8 mouse cellular contexts compared by ENCODE assay signal in the genomic region with DNA sequence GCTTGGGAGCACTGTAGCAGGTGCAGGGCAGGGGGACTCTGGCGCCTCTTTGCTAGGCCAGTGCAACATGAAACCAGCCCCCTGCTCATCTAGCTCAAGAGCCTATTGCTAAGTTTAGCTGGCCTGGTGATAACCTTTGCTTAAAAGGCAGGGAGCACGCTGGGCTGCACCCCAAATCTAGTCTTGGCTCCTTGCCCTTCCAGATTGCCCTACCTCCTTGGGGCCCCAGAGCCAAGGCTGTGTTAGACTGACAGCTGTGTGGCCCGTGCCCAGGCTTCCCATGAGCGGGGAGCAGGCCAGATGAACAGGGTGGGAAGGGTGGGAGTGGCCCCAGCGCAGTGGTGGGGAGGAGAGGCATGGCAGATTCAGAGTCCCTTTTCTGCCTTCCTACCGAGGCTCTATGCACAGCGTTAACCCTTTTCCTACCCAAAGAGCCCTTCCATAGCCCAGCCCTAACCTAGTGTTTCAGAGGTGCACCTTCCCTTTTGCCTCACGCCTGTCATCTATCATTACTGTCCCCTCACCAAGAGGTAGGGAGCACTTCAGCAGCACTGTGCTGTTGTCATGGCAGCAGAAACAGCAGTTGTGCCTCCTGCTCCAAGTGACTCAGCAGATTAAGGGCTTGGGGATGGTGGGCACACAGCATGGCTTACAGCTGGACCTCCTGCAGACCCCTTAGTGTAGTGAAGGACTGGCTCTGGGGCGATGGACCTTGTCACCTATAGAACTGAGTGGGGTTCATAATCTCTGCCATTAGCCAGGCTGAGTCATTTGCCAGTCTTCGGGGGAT. TPM values are rescaled to one million over a fixed set of nuclear protein-coding genes. Genes with fewer than 3 reads are reported as not detected.
DNase-seq lines count a peak whose midpoint lies in the region; ATAC-seq lines count a peak whose summit lies in the region.

No protein-coding gene starts in this region.

- DNase-seq in frontal cortex, postnatal 10 days (ENCODE audit: low spot score in 2 of 2) = peak; percentile 35 to 41
- no peak for DNase-seq in frontal cortex, postnatal 14 days (ENCODE audit: low spot score in 2 of 2)
- DNase-seq in ZHBTc4 (ENCODE audit: low read depth, low spot score) = peak; percentile 49
- DNase-seq in forebrain, embryonic 10.5 days (ENCODE audit: extremely low spot score, low spot score) = peak; percentile 56
- peak; percentile 82 to 87 for DNase-seq in heart, postnatal 10 days
- peak; percentile 44 for DNase-seq in neural tube, embryonic 11.5 days (ENCODE audit: low spot score)
- DNase-seq in layer of hippocampus, adult 9-11 months = no peak

- H3K4me3 ChIP-seq in forebrain, embryonic 10.5 days = peak overlapping the region; percentile 99
- peak overlapping the region; percentile 97 for H3K4me3 ChIP-seq in limb, embryonic 13.5 days
- peak overlapping the region; percentile 96; the same call in 1 of the 2 replicates for H3K4me3 ChIP-seq in neural tube, embryonic 11.5 days (ENCODE audit: low read depth, low read length)

- H3K36me3 ChIP-seq in forebrain, embryonic 10.5 days (replicated peaks) = peaks cover 85% of the 10 kb centered on the region
- peaks cover 66% of the 10 kb centered on the region for H3K36me3 ChIP-seq in limb, embryonic 13.5 days
- peaks cover 35% of the 10 kb centered on the region for H3K36me3 ChIP-seq in neural tube, embryonic 11.5 days (ENCODE audit: control insufficient read depth, insufficient read depth, low read length)

- no peaks in the 10 kb centered on the region for H3K27me3 ChIP-seq in forebrain, embryonic 10.5 days (ENCODE audit: poor library complexity, severe bottlenecking)
- H3K27me3 ChIP-seq in limb, embryonic 13.5 days = no peaks in the 10 kb centered on the region
- H3K27me3 ChIP-seq in neural tube, embryonic 11.5 days (ENCODE audit: control insufficient read depth, insufficient read depth, low read length) = no peaks in the 10 kb centered on the region

- ATAC-seq in limb, embryonic 13.5 days (ENCODE audit: low FRiP score, low read depth) = peak; percentile 12
- ATAC-seq in neural tube, embryonic 11.5 days (ENCODE audit: insufficient read depth, low FRiP score, low TSS enrichment) = no peak

- peak overlapping the region; percentile 84 for H3K4me2 ChIP-seq in limb, embryonic 13.5 days (replicated peaks)
- H3K4me2 ChIP-seq in neural tube, embryonic 11.5 days (ENCODE audit: low read depth) = peak overlapping the region; percentile 85

- 16% methylated on average over 10 of the region's 10 CpGs for WGBS in forebrain, embryonic 10.5 days
- WGBS in limb, embryonic 13.5 days = 20% methylated on average over 10 of the region's 10 CpGs
- 19% methylated on average over 10 of the region's 10 CpGs for WGBS in neural tube, embryonic 11.5 days

- peak overlapping the region; percentile 67 for H3K9ac ChIP-seq in limb, embryonic 13.5 days
- peak overlapping the region; percentile 97 for H3K9ac ChIP-seq in neural tube, embryonic 11.5 days (ENCODE audit: low read length)

- H3K4me1 ChIP-seq in forebrain, embryonic 10.5 days = peaks cover 51% of the 10 kb centered on the region
- H3K4me1 ChIP-seq in limb, embryonic 13.5 days = peaks cover 40% of the 10 kb centered on the region
- peaks cover 26% of the 10 kb centered on the region for H3K4me1 ChIP-seq in neural tube, embryonic 11.5 days (ENCODE audit: control insufficient read depth, insufficient read depth, low read length)

- intact Hi-C loops in heart, postnatal 10 days (cut with DNase I) = no loop called here

- H3K9me3 ChIP-seq in forebrain, embryonic 10.5 days = no peaks in the 10 kb centered on the region
- H3K9me3 ChIP-seq in limb, embryonic 13.5 days = no peaks in the 10 kb centered on the region
- no peaks in the 10 kb centered on the region for H3K9me3 ChIP-seq in neural tube, embryonic 11.5 days (ENCODE audit: control insufficient read depth, low read length)

- H3K27ac ChIP-seq in forebrain, embryonic 10.5 days = peak overlapping the region; percentile 100
- peak overlapping the region; percentile 93 for H3K27ac ChIP-seq in limb, embryonic 13.5 days
- peak overlapping the region; percentile 58 for H3K27ac ChIP-seq in neural tube, embryonic 11.5 days (ENCODE audit: low read depth, low read length)

RNA-seq across cellular contexts. Expression of a gene that starts 0.8 kb away (rescaled TPM):
- polyA plus RNA-seq in forebrain, embryonic 10.5 days (2016; fragmentation: Nextera tagmentation; extraction: Ambion mirVana) = 3,225 and 3,313 TPM in 2 replicates
- total RNA-seq in heart, postnatal 10 days (2021) = 1,000 to 10,000 TPM; 3,414 to 3,559 TPM
- 1,893 and 1,983 TPM in 2 replicates for polyA plus RNA-seq in limb, embryonic 13.5 days (2015; fragmentation: Nextera tagmentation; extraction: Ambion mirVana)
- 2,338 and 2,354 TPM in 2 replicates for polyA plus RNA-seq in neural tube, embryonic 11.5 days (2014; fragmentation: Nextera tagmentation; extraction: Ambion mirVana)

RNA-seq across cellular contexts. Expression of a gene that starts 22.0 kb away (rescaled TPM):
- 9.2 and 10.0 TPM in 2 replicates for polyA plus RNA-seq in forebrain, embryonic 10.5 days (2016; fragmentation: Nextera tagmentation; extraction: Ambion mirVana)
- 10 to 100 TPM; 13.0 to 17.8 TPM for total RNA-seq in heart, postnatal 10 days (2021)
- 31.5 and 33.1 TPM in 2 replicates for polyA plus RNA-seq in limb, embryonic 13.5 days (2015; fragmentation: Nextera tagmentation; extraction: Ambion mirVana)
- 13.8 and 16.5 TPM in 2 replicates for polyA plus RNA-seq in neural tube, embryonic 11.5 days (2014; fragmentation: Nextera tagmentation; extraction: Ambion mirVana)

RNA-seq across cellular contexts. Expression of a gene that starts 24.4 kb away (rescaled TPM):
- polyA plus RNA-seq in forebrain, embryonic 10.5 days (2016; fragmentation: Nextera tagmentation; extraction: Ambion mirVana) = 271 and 274 TPM in 2 replicates
- 10 to 100 TPM; 42.3 to 51.8 TPM for total RNA-seq in heart, postnatal 10 days (2021)
- 146 and 148 TPM in 2 replicates for polyA plus RNA-seq in limb, embryonic 13.5 days (2015; fragmentation: Nextera tagmentation; extraction: Ambion mirVana)
- 137 and 139 TPM in 2 replicates for polyA plus RNA-seq in neural tube, embryonic 11.5 days (2014; fragmentation: Nextera tagmentation; extraction: Ambion mirVana)

RNA-seq across cellular contexts. Expression of a gene that starts 24.5 kb away (rescaled TPM):
- polyA plus RNA-seq in forebrain, embryonic 10.5 days (2016; fragmentation: Nextera tagmentation; extraction: Ambion mirVana) = 232 and 239 TPM in 2 replicates
- total RNA-seq in heart, postnatal 10 days (2021) = 100 to 1,000 TPM; 272 to 283 TPM
- 212 and 213 TPM in 2 replicates for polyA plus RNA-seq in limb, embryonic 13.5 days (2015; fragmentation: Nextera tagmentation; extraction: Ambion mirVana)
- 178 and 192 TPM in 2 replicates for polyA plus RNA-seq in neural tube, embryonic 11.5 days (2014; fragmentation: Nextera tagmentation; extraction: Ambion mirVana)

RNA-seq across cellular contexts. Expression of a gene that starts 35.3 kb away (rescaled TPM):
- 101 and 103 TPM in 2 replicates for polyA plus RNA-seq in forebrain, embryonic 10.5 days (2016; fragmentation: Nextera tagmentation; extraction: Ambion mirVana)
- 10 to 100 TPM; 23.7 to 25.3 TPM for total RNA-seq in heart, postnatal 10 days (2021)
- polyA plus RNA-seq in limb, embryonic 13.5 days (2015; fragmentation: Nextera tagmentation; extraction: Ambion mirVana) = 65.6 and 67.1 TPM in 2 replicates
- polyA plus RNA-seq in neural tube, embryonic 11.5 days (2014; fragmentation: Nextera tagmentation; extraction: Ambion mirVana) = 62.7 and 63.4 TPM in 2 replicates

Comparison
In these comparisons a context has a peak if more than half of its experiments do, and no peak if none do; other contexts are left out.
1. DNase-seq: peak in frontal cortex, postnatal 10 days (2 of 2), ZHBTc4 (single experiment), forebrain, embryonic 10.5 days (single experiment), heart, postnatal 10 days (2 of 2) and neural tube, embryonic 11.5 days (single experiment); none in frontal cortex, postnatal 14 days (0 of 2) and layer of hippocampus, adult 9-11 months (single experiment).
2. Peak in every context shown above with its lines, with median percentiles within 50 percentile points of each other: H3K27ac ChIP-seq and H3K4me3 ChIP-seq.